Mouse (Mus musculus): ENCODE results near the gene Klhl10.

DNA sequence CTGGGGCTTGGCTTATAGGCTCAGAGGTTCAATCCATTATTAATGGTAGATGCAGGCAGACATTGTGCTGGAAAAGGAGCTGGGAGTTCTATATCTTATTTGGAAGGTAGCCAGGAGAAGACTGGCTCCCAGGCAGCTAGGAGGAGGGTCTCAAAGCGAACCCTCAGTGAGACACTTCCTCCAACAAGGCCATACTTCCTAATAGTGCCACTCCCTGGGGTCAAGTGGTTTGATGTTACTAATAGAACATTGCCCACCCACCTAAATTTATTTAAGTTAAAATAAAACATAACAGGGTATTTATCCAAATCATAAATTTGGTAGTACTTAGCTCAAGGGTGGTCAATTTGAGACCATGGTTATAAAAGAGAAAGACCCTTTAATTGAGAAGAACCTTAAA, 24.1 kb downstream of the Klhl10 start:
- TF ChIP-seq CTCF (IDR thresholded peaks at IDR 0.05; ENCODE audit: low read depth, low read length) (no peak), POLR2A (IDR thresholded peaks at IDR 0.05; ENCODE audit: extremely low read depth, insufficient read depth, low read length) (no peak)

Data from liver, adult 2 months (tissue).